Mouse (Mus musculus): ENCODE data around the gene Mpi.

The Mpi gene

DNA sequence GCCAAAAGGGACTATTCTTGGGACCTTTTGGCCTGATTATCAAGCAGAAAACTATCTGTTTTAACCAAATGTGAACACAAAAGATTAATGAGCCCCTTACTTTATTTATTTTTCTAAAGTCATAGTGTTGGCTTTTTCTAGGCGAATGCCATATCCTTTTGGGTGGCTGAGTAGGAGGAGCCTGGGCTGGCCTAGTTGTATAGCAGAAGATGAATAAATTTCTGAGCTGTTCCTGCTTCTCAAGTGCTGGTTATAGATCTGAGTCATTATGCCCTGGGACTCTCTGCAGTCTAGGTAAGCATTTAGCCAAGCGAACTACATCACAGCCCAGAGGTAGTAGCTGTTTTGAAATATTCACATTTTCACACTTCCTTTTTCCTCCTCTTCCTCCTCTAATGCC, 27.0 kb downstream of the Mpi start:
- in situ Hi-C loops (cut with MboI; ENCODE audit: low sequenced_read_pairs): no loop called here

DNA sequence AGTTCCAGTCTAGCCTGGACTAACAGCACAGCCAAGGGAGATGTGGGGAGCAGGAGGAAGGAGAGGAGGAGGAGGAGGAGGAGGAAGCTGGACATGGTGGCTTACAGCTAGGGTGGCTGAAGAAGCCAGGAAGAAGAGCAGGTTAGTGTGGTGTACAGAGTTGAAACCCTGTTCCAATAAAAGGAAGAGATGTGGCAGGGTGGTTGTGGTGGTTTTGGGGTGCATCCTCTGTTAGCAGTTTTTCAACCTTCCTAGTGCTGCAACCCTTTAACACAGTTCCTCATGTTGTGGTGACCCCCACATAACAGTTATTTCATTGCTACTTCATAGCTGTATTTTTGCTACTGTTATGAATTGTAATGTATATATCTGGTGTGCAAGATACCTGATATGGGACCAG, 28.1 kb downstream of the Mpi start:
- in situ Hi-C loops (cut with MboI; ENCODE audit: low sequenced_read_pairs): no loop called here

DNA sequence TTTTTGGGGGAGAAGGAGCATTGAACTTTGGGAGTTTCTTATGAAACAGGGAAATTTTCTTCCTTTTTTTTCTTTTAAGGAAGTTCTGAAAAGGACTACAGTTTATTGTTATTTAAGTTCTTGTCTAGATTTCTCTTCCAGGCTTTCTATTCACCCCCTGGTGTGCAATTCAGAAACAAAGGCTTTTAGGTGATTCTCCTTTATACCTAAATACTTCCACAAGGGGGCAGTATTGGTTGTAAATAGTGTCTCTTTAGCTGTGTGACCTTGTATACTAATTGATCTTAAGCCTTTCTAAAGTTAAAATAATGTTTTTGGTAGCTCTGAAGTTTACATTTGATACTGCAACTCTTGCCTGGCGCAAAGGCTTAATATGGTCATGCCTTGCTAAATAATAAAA, 28.8 kb downstream of the Mpi start:
- in situ Hi-C loops (cut with MboI; ENCODE audit: low sequenced_read_pairs): no loop called here

DNA sequence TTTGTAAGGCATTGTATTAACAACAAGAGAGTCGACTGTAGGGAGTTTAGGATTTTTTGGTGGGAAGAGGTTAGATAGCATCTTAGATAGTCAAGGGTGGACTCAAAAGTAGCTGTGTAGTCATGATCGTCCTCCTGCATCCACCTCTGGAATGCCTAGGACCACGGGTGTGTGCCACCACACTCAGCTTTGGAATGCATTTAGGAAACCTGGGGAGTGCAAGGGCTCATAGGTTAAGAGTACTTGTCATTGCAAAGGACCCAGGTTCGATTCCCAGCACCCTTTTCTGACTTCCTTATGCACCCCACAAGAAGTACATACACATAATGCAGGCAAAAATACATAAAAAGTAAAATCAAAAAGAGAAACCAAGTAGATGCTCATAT, 29.7 kb downstream of the Mpi start:
- in situ Hi-C loops (cut with MboI; ENCODE audit: low sequenced_read_pairs): no loop called here

DNA sequence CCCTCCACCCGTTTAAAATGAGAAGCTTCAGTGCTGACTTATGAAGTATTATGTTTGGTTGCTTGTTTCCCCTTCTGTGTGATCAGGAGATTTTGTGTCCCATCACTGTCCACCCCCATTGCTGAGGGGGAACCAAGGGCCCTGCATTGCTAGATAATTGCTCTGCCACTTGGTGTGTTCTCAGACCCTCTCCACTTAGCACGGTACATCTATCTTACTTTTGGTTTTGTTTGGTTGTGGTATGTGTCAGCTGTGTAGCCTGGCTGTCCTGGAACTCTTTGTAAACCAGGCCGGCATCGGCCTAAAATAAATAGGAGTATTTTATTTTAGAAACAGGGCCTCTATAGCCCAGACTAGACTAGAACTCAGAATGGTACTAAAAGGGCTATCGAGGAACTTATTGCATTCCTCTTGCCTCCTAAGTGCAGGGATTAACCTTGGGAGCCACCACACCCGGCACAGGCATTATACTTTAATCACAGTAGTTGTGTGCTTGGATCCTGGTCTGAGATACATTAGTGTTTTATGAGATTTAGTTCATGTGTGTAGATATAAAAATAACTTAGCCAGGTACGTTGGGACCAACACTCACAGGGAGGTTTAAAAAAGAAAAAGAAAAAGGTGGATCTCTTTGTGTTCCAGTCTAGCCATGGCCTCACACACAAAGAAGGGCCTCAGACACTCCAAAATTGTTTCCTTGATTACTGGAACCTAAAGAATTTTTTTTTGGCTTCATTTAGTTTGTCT, 30.3 kb downstream of the Mpi start:
- in situ Hi-C loops (cut with MboI; ENCODE audit: low sequenced_read_pairs): no loop called here

DNA sequence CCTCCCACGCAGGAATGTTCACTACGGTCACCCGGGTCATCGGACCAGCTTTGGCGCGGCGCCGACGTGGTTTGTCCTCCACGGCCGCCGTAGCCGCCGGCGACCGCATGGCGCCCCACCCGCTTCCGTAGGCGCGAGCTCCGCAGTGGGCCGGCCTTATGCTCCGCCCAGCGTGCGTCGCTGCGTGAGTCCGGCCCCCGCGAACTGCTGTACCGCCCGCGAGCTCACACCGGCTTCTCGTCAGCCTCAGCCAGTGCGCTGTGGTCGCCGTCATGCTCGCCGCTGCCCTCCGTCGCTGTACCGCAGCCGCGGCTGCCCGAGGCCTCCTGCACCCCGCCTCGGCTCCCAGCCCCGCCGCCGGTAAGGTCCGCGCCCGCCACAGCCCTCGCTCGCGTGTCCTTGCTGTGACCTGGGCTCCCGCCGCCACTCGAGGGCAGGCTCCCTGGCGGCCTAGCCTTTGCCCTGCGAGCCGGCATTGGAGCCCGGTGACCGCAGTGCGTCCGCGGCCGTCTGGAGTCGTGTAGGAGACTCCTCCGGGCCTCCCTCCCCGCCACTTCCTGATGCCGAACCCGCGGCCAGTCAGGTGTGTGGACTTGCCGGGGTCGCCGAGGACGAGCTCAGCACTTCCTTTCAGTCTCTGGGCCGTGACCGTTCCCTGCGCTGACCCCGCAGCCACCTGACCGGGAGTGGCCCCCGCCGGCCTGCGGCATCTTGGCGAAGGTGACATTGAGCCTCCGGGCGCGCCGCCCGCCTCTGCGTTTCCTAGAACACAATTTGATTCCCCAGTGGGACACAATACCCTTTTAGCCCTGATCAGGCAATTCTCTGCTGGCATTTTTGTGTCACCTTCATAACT, 31.3 kb downstream of the Mpi start, which contains the start of gene Cox5a:
Cox5a (plus strand) TSS at position 219 of the 856 bp plus-strand sequence.
- in situ Hi-C loops (cut with MboI; ENCODE audit: low sequenced_read_pairs): no loop called here

DNA sequence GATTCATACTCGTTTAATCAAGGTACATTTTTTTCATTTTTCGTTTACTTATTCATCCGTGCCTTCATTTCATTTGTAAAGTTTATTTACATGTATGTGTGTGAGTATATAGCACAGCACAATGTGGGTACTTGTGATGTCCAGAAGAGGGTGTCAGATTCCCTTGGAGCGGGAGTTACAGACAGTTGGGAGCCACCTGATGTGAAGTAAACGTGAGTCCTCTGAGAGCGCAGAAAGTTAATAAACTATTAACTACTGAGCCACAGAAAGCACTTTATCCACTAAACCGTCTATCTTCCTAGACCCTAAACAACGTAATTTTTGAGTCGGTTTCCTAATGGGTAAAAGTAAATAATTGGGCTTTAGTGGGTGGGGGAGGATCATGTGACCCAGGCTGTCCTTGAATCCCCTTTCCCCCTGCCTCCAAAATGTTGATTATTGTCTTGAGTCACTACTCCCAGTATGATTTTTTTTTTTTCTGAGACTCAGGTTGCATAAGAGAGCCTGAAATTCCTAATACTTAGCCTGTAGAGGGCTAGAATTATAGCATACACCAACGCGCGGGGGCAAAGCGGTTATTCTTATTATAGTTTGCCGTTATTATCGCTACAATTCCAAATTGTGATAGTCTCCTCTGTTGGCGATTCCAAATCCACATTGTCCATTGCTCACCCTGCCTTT, 32.0 kb downstream of the Mpi start:
- in situ Hi-C loops (cut with MboI; ENCODE audit: low sequenced_read_pairs): no loop called here

DNA sequence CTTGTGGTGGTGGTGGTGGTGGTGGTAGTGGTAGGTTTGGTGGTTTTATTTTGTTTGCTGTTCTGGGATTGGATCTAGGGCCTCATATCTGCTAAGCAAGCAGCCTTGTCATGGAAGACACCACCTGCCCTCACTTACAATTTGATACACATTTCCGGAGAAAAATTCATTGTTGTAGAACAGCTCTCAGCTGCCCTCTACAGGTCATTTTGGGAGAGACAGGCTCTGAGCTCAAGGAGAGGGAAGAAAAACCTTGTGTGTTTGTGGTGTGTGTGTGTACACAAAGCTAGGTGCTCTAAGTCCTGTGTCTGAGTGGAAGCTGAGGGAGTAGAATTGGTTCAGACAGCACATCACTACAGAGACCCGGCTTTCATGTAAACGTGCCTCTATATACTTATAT, 35.5 kb downstream of the Mpi start:
- in situ Hi-C loops (cut with MboI; ENCODE audit: low sequenced_read_pairs): no loop called here

DNA sequence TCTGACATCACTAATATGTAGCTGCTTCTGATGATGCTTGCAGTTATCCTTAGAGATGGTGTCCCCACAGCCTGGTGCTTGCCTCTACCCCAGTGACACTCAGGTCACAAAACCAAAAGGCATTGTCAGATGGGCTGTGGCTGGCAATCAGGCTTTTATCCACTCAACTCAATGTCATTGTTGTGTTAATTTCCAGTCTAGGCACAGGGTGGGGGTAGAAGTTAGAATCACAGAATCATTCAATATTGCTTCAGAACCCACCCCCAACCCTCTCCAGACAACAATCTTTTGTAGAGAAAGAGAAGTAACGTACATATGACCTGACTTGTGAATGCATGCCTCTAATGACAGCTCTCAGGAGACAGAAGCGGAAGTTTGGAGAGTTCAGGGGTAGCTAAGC, 42.0 kb downstream of the Mpi start:
- in situ Hi-C loops (cut with MboI; ENCODE audit: low sequenced_read_pairs): no loop called here

DNA sequence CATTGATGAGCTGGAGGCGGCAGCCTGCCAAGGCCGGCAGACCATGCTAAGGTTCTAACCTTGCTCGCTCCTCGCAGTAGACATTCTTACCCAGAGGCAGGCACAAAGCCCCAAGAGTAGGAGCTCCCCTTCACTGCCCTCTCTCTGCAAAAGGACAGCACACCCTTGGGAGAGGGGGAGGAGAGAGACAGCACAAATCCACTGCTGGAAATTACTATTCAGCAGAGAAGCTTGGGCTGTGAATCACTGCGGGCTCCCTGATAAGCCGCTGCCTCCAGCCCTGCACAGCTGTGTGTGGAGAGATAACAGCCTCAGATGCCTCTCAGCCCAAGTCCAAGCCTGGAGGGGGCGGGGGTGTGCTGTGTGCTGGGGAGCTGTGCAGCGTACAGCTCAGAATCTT, 46.9 kb downstream of the Mpi start:
- in situ Hi-C loops (cut with MboI; ENCODE audit: low sequenced_read_pairs): loop anchor here (10.0 kb wide), 1 partner anchor 151 kb away; no protein-coding TSS in a partner anchor

DNA sequence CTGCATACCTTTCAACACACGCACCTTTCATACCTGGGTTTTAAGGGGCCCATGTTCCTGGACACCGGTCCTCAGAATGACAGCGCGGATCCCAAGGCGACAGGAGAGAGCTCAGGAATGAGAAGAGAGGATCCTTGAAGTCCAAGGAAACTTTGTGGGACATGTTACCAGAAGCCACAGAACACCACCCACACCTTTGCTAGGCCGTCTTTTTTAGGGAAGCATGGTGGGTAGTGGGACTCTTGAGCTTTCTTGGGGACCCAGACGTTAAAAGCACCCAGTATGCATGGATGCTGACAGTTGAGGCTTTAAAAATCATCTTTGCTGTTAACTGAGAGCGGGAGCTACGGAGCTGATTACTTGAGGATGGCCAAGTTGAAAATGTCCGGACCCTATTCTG, 47.7 kb downstream of the Mpi start:
- in situ Hi-C loops (cut with MboI; ENCODE audit: low sequenced_read_pairs): loop anchor here (10.0 kb wide), 1 partner anchor 150 kb away; no protein-coding TSS in a partner anchor

DNA sequence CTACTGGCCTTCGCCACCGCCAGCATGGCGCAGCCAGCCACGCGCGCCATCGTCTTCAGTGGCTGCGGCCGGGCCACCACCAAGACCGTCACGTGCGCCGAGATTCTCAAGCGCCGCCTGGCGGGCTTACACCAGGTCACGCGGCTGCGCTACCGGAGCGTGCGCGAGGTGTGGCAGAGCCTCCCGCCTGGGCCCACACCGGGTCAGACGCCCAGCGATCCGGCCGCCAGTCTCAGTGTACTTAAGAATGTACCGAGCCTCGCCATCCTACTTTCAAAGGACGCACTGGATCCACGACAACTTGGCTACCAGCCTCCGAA, 48.2 kb downstream of the Mpi start:
- in situ Hi-C loops (cut with MboI; ENCODE audit: low sequenced_read_pairs): loop anchor here (10.0 kb wide), 1 partner anchor 150 kb away; no protein-coding TSS in a partner anchor

DNA sequence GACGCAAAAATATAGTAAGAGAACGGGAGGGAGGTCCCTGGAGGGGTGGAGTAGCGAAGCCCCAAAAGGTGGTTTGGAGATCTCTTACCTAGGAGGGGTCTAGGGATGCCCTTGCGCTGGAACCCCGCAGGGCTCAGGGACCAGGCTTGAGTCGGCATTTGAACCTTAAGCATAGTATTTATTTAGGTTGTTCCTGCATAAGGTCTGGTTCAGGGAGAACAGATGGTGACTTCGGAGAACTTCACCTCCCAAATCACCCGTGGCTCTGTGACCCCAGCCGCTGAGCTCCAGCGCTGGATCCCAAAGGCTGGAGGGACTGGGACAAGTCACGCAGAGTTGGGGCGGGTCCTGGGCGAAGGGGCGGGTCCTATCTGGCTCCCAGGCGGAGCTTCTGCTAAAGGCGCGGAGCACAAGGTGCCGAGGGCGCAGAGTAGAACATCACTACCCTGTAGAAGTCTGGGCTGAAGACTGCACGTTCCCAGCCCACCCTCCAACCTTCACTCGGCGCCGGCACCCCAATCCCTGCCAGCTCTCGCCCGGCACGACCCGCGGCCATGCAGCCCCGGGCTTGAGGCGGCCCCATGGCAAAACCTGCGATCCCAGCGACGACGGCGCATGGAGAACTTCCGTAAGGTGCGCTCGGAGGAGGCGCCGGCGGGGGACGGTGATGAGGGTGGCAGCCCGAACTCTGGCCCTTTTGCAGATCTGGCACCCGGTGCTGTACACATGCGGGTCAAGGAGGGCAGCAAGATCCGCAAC, 48.8 kb downstream of the Mpi start, which contains the start of gene Rpp25:
Rpp25 (plus strand) TSS at position 405 of the 759 bp plus-strand sequence.
- in situ Hi-C loops (cut with MboI; ENCODE audit: low sequenced_read_pairs): loop anchor here (10.0 kb wide), 1 partner anchor 149 kb away; no protein-coding TSS in a partner anchor

DNA sequence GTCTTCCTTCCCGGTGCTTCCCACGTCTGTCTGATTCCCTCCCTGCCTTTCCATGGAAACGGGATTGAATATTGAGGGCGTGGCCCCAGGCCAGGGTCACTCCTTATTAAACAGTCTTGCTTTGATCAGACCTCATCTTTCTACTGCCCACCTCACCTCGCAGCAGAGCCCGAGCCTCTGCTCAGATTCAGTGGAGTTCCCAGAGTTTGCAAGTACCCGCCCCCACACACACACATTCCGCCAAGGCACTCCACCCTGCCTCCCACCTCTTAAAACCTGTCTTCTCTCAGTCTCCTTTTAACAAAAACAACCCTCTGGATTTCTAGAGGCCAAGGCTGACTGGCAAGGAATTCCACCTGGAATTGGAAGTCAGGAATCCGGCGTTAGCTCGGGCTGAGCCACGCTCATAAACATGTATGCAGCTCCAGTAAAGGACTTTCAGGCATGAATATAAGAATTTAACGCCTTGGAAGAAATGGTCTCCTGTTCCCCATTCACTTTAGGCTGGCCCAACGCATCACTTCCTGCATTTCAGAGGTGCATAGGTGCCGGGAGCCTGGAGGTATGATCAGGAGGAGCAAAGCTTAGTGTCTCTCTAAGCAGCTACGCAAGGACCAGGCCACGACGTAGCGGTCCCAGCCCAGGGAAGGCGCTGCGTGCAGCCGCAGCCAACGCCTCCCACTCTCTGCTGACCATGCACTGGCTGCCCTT, 49.5 kb downstream of the Mpi start:
- in situ Hi-C loops (cut with MboI; ENCODE audit: low sequenced_read_pairs): loop anchor here (10.0 kb wide), 1 partner anchor 148 kb away; no protein-coding TSS in a partner anchor

DNA sequence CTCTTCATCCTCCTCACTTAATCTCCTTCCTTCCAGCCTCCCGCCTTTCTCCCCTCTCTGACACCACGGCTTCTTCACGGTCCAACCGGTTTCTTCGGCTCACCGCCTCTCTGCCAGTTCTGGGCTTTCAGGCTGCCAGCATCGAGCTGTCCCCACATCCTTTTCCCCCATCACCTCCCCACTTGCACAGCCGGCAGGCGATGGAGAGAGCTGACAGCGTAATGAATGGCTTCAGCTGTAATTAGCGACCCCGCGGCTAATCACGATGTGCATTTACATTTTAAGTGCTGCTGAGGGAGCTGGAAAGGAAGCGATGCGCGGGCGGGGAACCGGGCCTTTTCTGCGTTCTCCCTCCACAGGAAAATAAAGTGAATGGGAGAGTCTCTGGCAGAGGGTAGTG, 50.7 kb downstream of the Mpi start:
- in situ Hi-C loops (cut with MboI; ENCODE audit: low sequenced_read_pairs): loop anchor here (10.0 kb wide), 1 partner anchor 147 kb away; no protein-coding TSS in a partner anchor

DNA sequence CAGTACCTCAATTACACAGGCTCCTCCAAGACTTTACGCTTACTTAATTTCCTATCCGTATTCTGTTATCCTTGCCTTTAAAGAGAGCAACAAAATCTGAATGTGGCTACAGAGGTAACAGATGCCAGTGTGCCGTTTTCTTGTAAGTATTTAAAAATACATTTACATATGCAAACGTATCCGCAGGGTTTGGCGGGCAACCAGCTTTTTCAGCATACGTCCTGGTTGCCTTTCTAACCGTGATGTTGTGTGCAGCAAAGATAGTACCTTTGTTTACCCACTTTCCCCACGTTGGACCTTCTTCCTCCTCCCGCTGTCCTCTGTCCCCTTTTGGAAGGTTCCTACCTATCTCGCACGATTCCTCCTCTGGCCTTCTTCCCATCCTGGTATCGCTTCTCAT, 51.1 kb downstream of the Mpi start:
- in situ Hi-C loops (cut with MboI; ENCODE audit: low sequenced_read_pairs): loop anchor here (10.0 kb wide), 1 partner anchor 147 kb away; no protein-coding TSS in a partner anchor

DNA sequence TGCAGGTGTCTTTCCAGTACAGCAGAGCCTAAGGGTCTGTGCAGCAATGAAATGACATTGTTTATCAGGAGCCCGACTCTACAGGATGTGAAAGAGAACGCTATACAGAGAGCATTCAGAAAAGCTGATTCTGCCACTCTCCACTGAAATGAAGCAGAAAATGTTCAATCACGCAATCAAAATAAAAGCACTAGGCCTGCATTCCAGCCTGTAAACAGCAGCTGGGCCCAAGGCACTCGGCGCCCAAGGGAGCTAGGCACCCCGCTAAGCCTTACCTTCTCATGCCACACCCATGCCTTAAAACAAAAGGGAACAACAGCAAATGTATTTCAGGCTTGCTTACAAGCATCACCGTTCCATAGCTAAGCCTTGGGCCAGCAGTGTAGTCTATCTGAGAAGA, 54.0 kb downstream of the Mpi start:
- in situ Hi-C loops (cut with MboI; ENCODE audit: low sequenced_read_pairs): no loop called here

DNA sequence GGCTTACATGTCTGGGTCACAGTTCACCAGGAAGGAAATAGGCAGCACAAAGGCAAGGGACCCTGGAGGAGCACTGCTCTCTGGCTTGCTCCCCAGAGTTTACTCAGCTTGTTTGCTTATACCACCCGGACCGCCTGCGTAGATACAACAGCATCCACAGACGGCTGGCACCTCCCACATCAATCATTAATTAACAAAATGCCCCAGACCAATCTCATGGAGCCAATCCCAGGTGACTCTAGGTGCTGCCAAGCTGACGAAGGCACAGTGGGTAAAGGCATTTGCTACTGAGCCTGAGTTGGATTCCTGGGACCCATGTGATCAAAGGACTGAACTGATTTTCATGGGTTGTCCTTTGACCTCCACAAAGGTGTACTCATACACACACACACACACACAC, 55.3 kb downstream of the Mpi start:
- in situ Hi-C loops (cut with MboI; ENCODE audit: low sequenced_read_pairs): no loop called here

DNA sequence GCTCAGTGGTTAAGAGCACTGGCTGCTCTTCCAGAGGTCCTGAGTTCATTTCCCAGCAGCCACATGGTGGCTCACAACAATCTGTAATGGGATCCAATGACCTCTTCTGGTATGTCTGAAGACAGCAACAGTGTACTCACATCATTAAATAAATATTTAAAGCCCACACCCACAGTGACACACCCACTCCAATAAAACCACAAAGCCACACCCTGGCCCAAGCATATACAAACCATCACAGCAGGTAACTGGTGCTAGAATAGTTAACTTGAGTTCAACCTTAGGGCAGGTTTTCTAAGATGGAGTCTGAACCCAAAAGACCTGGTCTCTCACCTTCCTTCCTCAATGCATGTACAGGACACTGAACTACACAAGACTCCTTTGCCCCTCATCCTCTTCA, 57.6 kb downstream of the Mpi start:
- in situ Hi-C loops (cut with MboI; ENCODE audit: low sequenced_read_pairs): no loop called here
